Mouse (Mus musculus): ENCODE measurements around the gene Ascl5.

DNA sequence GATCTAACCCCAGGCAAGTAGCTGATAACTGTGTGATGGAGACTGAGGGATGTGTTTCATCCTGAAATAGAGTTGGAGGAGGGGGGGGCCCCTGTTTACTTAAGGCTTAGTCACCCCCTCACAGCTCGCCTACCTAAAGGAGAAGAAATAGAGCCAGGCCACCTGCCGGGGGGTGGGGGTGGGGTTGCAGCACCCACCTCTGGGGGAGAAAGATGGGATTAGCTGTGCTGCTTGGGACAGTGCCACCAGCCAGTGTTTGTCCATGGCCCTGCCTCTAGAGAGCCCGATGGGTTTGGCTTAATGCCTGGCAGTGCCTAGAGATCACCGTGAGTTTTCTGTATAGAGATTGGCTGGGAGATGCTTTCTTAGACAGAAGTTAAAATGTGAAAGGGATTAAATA lies 9.7 kb upstream of the Ascl5 start:
- TF ChIP-seq POLR2A (IDR thresholded peaks at IDR 0.05; ENCODE audit: borderline replicate concordance, extremely low read depth, low read depth, low read length) (no peak), CTCF (IDR thresholded peaks at IDR 0.05; ENCODE audit: insufficient read depth, low read length) (no peak)

Measured in lung, adult 2 months (tissue).